Mouse (Mus musculus) megakaryocyte-erythroid progenitor cell, adult 5 weeks (primary cell): ENCODE data around the gene Trhr2. TPM values are rescaled to one million over a fixed set of nuclear protein-coding genes. Genes with fewer than 3 reads are reported as not detected.

Source experiments
- polyA plus RNA-seq: library from polyadenylated mRNA; stranded (reverse); fragments of >175 nt; gene quantifications from 2 replicates; pipeline ENCODE4 v1.2.3, GENCODE M21; 2012

Gene Trhr2
- polyA plus RNA-seq = 0.05 TPM in 1 of 2 replicates, not detected in the other

GRCm38 (mm10) chr8:122360696-122361416 lies at the start of gene Trhr2:
Gene Trhr2, minus strand, starts transcription at chr8:122360746.

GRCm38 (mm10) chr8:122376365-122377231 lies 16.1 kb upstream of the Trhr2 start, which contains the start of gene Zc3h18:
Gene Zc3h18, plus strand, starts transcription at chr8:122376609.

Other genes starting within 250 kb of the Trhr2 start
- gene Zfpm1, start 78.6 kb downstream of the Trhr2 start, polyA plus RNA-seq = 410 and 679 TPM in 2 replicates
- 119 and 172 TPM in 2 replicates for gene Zc3h18, start 15.9 kb upstream of the Trhr2 start, polyA plus RNA-seq
- 0.98 and 1.5 TPM in 2 replicates for gene Il17c, start 61.3 kb upstream of the Trhr2 start, polyA plus RNA-seq
- gene Cyba, start 72.2 kb upstream of the Trhr2 start, polyA plus RNA-seq = 676 and 930 TPM in 2 replicates
- 8.7 and 10.5 TPM in 2 replicates for gene Mvd, start 82.7 kb upstream of the Trhr2 start, polyA plus RNA-seq
- gene Snai3, start 100.0 kb upstream of the Trhr2 start, polyA plus RNA-seq = 0.22 TPM in 2 replicates
- 72.3 and 82.1 TPM in 2 replicates for gene Rnf166, start 115.3 kb upstream of the Trhr2 start, polyA plus RNA-seq
- gene Ctu2, start 115.4 kb upstream of the Trhr2 start, polyA plus RNA-seq = 26.0 and 31.1 TPM in 2 replicates
- 76.7 and 90.2 TPM in 2 replicates for gene Piezo1, start 190.6 kb upstream of the Trhr2 start, polyA plus RNA-seq
- gene Cdt1, start 207.3 kb upstream of the Trhr2 start, polyA plus RNA-seq = 400 and 435 TPM in 2 replicates
- 259 and 276 TPM in 2 replicates for gene Aprt, start 216.2 kb upstream of the Trhr2 start, polyA plus RNA-seq